Mouse (Mus musculus): ENCODE measurements around the gene Gid8. TPM values are rescaled to one million over a fixed set of nuclear protein-coding genes. Genes with fewer than 3 reads are reported as not detected.

Gid8 gene
- polyA plus RNA-seq, 1 experiment from 2014 or later, result 64.9 TPM

GRCm38 (mm10) chr2:180692630-180693029, 17.3 kb upstream of the Gid8 start:
- H3K4me1 ChIP-seq (ENCODE audit: control insufficient read depth, insufficient read depth, low read length), result peaks cover 4% of the 10 kb centered on the region; the same call in 1 of the 2 replicates
- H3K4me2 ChIP-seq (ENCODE audit: low read length), result peak overlapping the region; percentile 9
- H3K36me3 ChIP-seq (ENCODE audit: control insufficient read depth, insufficient read depth, low read length), result peaks cover 26% of the 10 kb centered on the region
- H3K4me3 ChIP-seq (replicated peaks; ENCODE audit: low read depth, low read length), result no peak overlapping the region
- DNase-seq (peak; percentile 52), ATAC-seq (ENCODE audit: low FRiP score, low TSS enrichment) (no peak)
- H3K9me3 ChIP-seq (ENCODE audit: control insufficient read depth, low read length), result no peaks in the 10 kb centered on the region
- 0% methylated on average over 1 of the region's 1 CpGs for WGBS
- H3K27ac ChIP-seq (replicated peaks; ENCODE audit: low read depth, low read length), result 0 out of 2 replicates have a peak overlapping the region, but pooled peaks have one; percentile 26
- no peaks in the 10 kb centered on the region for H3K27me3 ChIP-seq (ENCODE audit: control insufficient read depth, insufficient read depth, low read length)
- peak overlapping the region; percentile 20; the same call in 1 of the 2 replicates for H3K9ac ChIP-seq (replicated peaks; ENCODE audit: low read length)

- no peaks in the 10 kb centered on the region for H3K27me3 ChIP-seq (ENCODE audit: control insufficient read depth, insufficient read depth, low read length)
Measured at GRCm38 (mm10) chr2:180695176-180695575, 14.7 kb upstream of the Gid8 start.

GRCm38 (mm10) chr2:180700457-180700856, 9.5 kb upstream of the Gid8 start:
- no peaks in the 10 kb centered on the region for H3K27me3 ChIP-seq (ENCODE audit: control insufficient read depth, insufficient read depth, low read length)
- no peak for DNase-seq
- peaks cover 28% of the 10 kb centered on the region for H3K4me1 ChIP-seq (ENCODE audit: control insufficient read depth, insufficient read depth, low read length)
- H3K4me3 ChIP-seq (replicated peaks; ENCODE audit: low read depth, low read length), result peak overlapping the region; percentile 73
- no peaks in the 10 kb centered on the region for H3K9me3 ChIP-seq (ENCODE audit: control insufficient read depth, low read length)
- no peak overlapping the region for H3K27ac ChIP-seq (replicated peaks; ENCODE audit: low read depth, low read length)
- H3K36me3 ChIP-seq (ENCODE audit: control insufficient read depth, insufficient read depth, low read length), result no peaks in the 10 kb centered on the region
- H3K4me2 ChIP-seq (ENCODE audit: low read length), result peak overlapping the region; percentile 89
- 78% methylated on average over 5 of the region's 5 CpGs for WGBS
- ATAC-seq (ENCODE audit: low FRiP score, low TSS enrichment), result no peak
- H3K9ac ChIP-seq (replicated peaks; ENCODE audit: low read length), result peak overlapping the region; percentile 87; the same call in 1 of the 2 replicates

More at GRCm38 (mm10) chr2:180695176-180695575, 14.7 kb upstream of the Gid8 start:
- no peak for ATAC-seq (ENCODE audit: low FRiP score, low TSS enrichment)
- Histone ChIP-seq H3K4me3 (replicated peaks; ENCODE audit: low read depth, low read length) (no peak overlapping the region), H3K9me3 (ENCODE audit: control insufficient read depth, low read length) (no peaks in the 10 kb centered on the region), H3K4me2 (ENCODE audit: low read length) (no peak overlapping the region), H3K36me3 (ENCODE audit: control insufficient read depth, insufficient read depth, low read length) (peaks cover 2% of the 10 kb centered on the region; the same call in 1 of the 2 replicates), H3K27ac (replicated peaks; ENCODE audit: low read depth, low read length) (no peak overlapping the region), H3K9ac (replicated peaks; ENCODE audit: low read length) (no peak overlapping the region), H3K4me1 (ENCODE audit: control insufficient read depth, insufficient read depth, low read length) (peaks cover 12% of the 10 kb centered on the region)
- DNase-seq, result no peak
- whole genome bisulfite sequencing, result 47% methylated on average over 2 of the region's 2 CpGs

- H3K27me3 ChIP-seq (ENCODE audit: control insufficient read depth, insufficient read depth, low read length), result no peaks in the 10 kb centered on the region
- peak overlapping the region; percentile 94 for H3K27ac ChIP-seq (replicated peaks; ENCODE audit: low read depth, low read length)
- H3K9ac ChIP-seq (replicated peaks; ENCODE audit: low read length), result peak overlapping the region; percentile 87
- WGBS, result 7% methylated on average over 26 of the region's 26 CpGs
- no peaks in the 10 kb centered on the region for H3K9me3 ChIP-seq (ENCODE audit: control insufficient read depth, low read length)
- peaks cover 28% of the 10 kb centered on the region for H3K4me1 ChIP-seq (ENCODE audit: control insufficient read depth, insufficient read depth, low read length)
- H3K4me2 ChIP-seq (ENCODE audit: low read length), result peak overlapping the region; percentile 89
- no peaks in the 10 kb centered on the region for H3K36me3 ChIP-seq (ENCODE audit: control insufficient read depth, insufficient read depth, low read length)
- peak overlapping the region; percentile 73 for H3K4me3 ChIP-seq (replicated peaks; ENCODE audit: low read depth, low read length)
- ATAC-seq (ENCODE audit: low FRiP score, low TSS enrichment) (peak; percentile 22; the same call in 1 of the 2 replicates), DNase-seq (no peak)
Measured at GRCm38 (mm10) chr2:180701053-180701766, 8.7 kb upstream of the Gid8 start.

GRCm38 (mm10) chr2:180701767-180702621, 7.9 kb upstream of the Gid8 start:
- Histone ChIP-seq H3K27me3 (ENCODE audit: control insufficient read depth, insufficient read depth, low read length) (no peaks in the 10 kb centered on the region), H3K27ac (replicated peaks; ENCODE audit: low read depth, low read length) (peak overlapping the region; percentile 94), H3K4me3 (replicated peaks; ENCODE audit: low read depth, low read length) (peak overlapping the region; percentile 73), H3K36me3 (ENCODE audit: control insufficient read depth, insufficient read depth, low read length) (no peaks in the 10 kb centered on the region), H3K4me2 (ENCODE audit: low read length) (peak overlapping the region; percentile 89), H3K9me3 (ENCODE audit: control insufficient read depth, low read length) (no peaks in the 10 kb centered on the region), H3K4me1 (ENCODE audit: control insufficient read depth, insufficient read depth, low read length) (peaks cover 28% of the 10 kb centered on the region), H3K9ac (replicated peaks; ENCODE audit: low read length) (peak overlapping the region; percentile 87)
- DNase-seq (peak; percentile 96), ATAC-seq (ENCODE audit: low FRiP score, low TSS enrichment) (peak; percentile 96)
- WGBS, result under 1% methylated on average over 66 of the region's 66 CpGs

- H3K4me3 ChIP-seq (replicated peaks; ENCODE audit: low read depth, low read length), result peak overlapping the region; percentile 73
- peak overlapping the region; percentile 94 for H3K27ac ChIP-seq (replicated peaks; ENCODE audit: low read depth, low read length)
- WGBS, result 33% methylated on average over 4 of the region's 4 CpGs
- DNase-seq (no peak), ATAC-seq (ENCODE audit: low FRiP score, low TSS enrichment) (no peak)
- H3K9ac ChIP-seq (replicated peaks; ENCODE audit: low read length), result peak overlapping the region; percentile 87
- H3K9me3 ChIP-seq (ENCODE audit: control insufficient read depth, low read length), result no peaks in the 10 kb centered on the region
- H3K4me2 ChIP-seq (ENCODE audit: low read length), result peak overlapping the region; percentile 89
- H3K4me1 ChIP-seq (ENCODE audit: control insufficient read depth, insufficient read depth, low read length), result peaks cover 28% of the 10 kb centered on the region
- no peaks in the 10 kb centered on the region for H3K36me3 ChIP-seq (ENCODE audit: control insufficient read depth, insufficient read depth, low read length)
- H3K27me3 ChIP-seq (ENCODE audit: control insufficient read depth, insufficient read depth, low read length), result no peaks in the 10 kb centered on the region
Measured at GRCm38 (mm10) chr2:180702701-180703149, 7.2 kb upstream of the Gid8 start.

GRCm38 (mm10) chr2:180703175-180703574, 6.7 kb upstream of the Gid8 start:
- 0 out of 2 replicates have a peak overlapping the region, but pooled peaks have one; percentile 73 for H3K4me3 ChIP-seq (replicated peaks; ENCODE audit: low read depth, low read length)
- no peaks in the 10 kb centered on the region for H3K9me3 ChIP-seq (ENCODE audit: control insufficient read depth, low read length)
- DNase-seq, result no peak
- ATAC-seq (ENCODE audit: low FRiP score, low TSS enrichment), result no peak
- H3K4me1 ChIP-seq (ENCODE audit: control insufficient read depth, insufficient read depth, low read length), result peaks cover 29% of the 10 kb centered on the region
- no peaks in the 10 kb centered on the region for H3K27me3 ChIP-seq (ENCODE audit: control insufficient read depth, insufficient read depth, low read length)
- no peak overlapping the region for H3K9ac ChIP-seq (replicated peaks; ENCODE audit: low read length)
- whole genome bisulfite sequencing, result 87% methylated on average over 5 of the region's 5 CpGs
- H3K4me2 ChIP-seq (ENCODE audit: low read length), result no peak overlapping the region; the same call in 1 of the 2 replicates
- H3K36me3 ChIP-seq (ENCODE audit: control insufficient read depth, insufficient read depth, low read length), result no peaks in the 10 kb centered on the region
- 0 out of 2 replicates have a peak overlapping the region, but pooled peaks have one; percentile 94 for H3K27ac ChIP-seq (replicated peaks; ENCODE audit: low read depth, low read length)

GRCm38 (mm10) chr2:180703645-180704359, 6.1 kb upstream of the Gid8 start:
- no peak overlapping the region for H3K4me3 ChIP-seq (replicated peaks; ENCODE audit: low read depth, low read length)
- H3K9me3 ChIP-seq (ENCODE audit: control insufficient read depth, low read length), result no peaks in the 10 kb centered on the region
- H3K27ac ChIP-seq (replicated peaks; ENCODE audit: low read depth, low read length), result no peak overlapping the region
- DNase-seq, result no peak
- peaks cover 36% of the 10 kb centered on the region for H3K4me1 ChIP-seq (ENCODE audit: control insufficient read depth, insufficient read depth, low read length)
- ATAC-seq (ENCODE audit: low FRiP score, low TSS enrichment), result no peak
- WGBS, result 85% methylated on average over 3 of the region's 3 CpGs
- no peaks in the 10 kb centered on the region for H3K36me3 ChIP-seq (ENCODE audit: control insufficient read depth, insufficient read depth, low read length)
- H3K27me3 ChIP-seq (ENCODE audit: control insufficient read depth, insufficient read depth, low read length), result no peaks in the 10 kb centered on the region
- H3K4me2 ChIP-seq (ENCODE audit: low read length), result no peak overlapping the region
- no peak overlapping the region for H3K9ac ChIP-seq (replicated peaks; ENCODE audit: low read length)

Data from midbrain, embryonic 14.5 days (tissue).